In the genomic region with DNA sequence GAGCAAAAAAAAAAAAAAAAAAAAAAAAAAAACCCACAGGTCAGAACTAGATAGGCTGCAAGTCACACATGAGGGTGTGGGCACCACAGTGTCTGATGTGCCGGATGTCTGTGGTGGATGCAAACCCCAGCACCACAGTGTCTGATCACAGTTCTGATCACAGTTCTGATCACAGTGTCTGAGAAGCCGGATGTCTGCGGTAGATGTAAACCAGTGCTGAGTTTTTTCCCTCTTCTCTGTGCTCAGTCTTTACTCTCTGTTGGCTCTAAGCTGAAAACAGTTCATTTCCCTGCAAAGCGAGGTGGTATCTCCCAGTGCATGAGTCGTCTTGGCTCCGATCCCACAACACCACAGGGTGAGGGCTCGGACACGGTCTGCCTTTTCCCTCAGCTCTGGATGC, we compare ENCODE assay signal across 17 mouse cellular contexts. TPM values are rescaled to one million over a fixed set of nuclear protein-coding genes. Genes with fewer than 3 reads are reported as not detected.
A peak's percentile ranks its signal among the peaks of the same experiment; 100 is the strongest.
DNase-seq lines count a peak whose midpoint lies in the region; ATAC-seq and TF ChIP-seq lines count a peak whose summit lies in the region.
"Not testable (repeated sequence)": the region's sequence is repeated elsewhere in the genome, so short reads cannot be mapped to it uniquely, and the experiment has no call there.
"Had no signal": no experiment of that assay in that cellular context is flagged by ENCODE, and none has a peak within 500 bp of the region (broad histone marks: within the 10 kb centered on the region; RNA-seq: fewer than 3 reads in every experiment).

No protein-coding gene starts in this region.

- WGBS in heart, embryonic 11.5 days (ENCODE audit: insufficient replicate concordance): 52% methylated on average over 8 of the region's 8 CpGs
- 81% methylated on average over 8 of the region's 8 CpGs for WGBS in midbrain, embryonic 11.5 days
- 43% methylated on average over 8 of the region's 8 CpGs for WGBS in spleen, adult 2 months

- not testable (repeated sequence) for H3K4me1 ChIP-seq in heart, embryonic 11.5 days (ENCODE audit: control insufficient read depth, insufficient read depth, low read length); midbrain, embryonic 11.5 days (ENCODE audit: control insufficient read depth, insufficient read depth, low read length); spleen, adult 2 months (ENCODE audit: control insufficient read depth, insufficient read depth, insufficient read length)

- not testable (repeated sequence) for H3K4me2 ChIP-seq in heart, embryonic 11.5 days; midbrain, embryonic 11.5 days

- H3K36me3 ChIP-seq in heart, embryonic 11.5 days (ENCODE audit: control insufficient read depth, insufficient read depth, low read length); midbrain, embryonic 11.5 days (ENCODE audit: control insufficient read depth, insufficient read depth, low read length); spleen, adult 2 months (ENCODE audit: control insufficient read depth, insufficient read depth, low read length): not testable (repeated sequence)

- TF ChIP-seq CTCF in spleen, adult 2 months (IDR thresholded peaks at IDR 0.05; ENCODE audit: extremely low read depth, insufficient read depth, insufficient read length, insufficient replicate concordance): not testable (repeated sequence)

- DNase-seq in 416B (ENCODE audit: low read depth) (peak; percentile 97), NIH3T3 (ENCODE audit: low read depth) (peak; percentile 94)
- DNase-seq in cerebellum, postnatal 10 days: peak; percentile 85 to 87
- peak; percentile 47 for DNase-seq in midbrain, embryonic 11.5 days (ENCODE audit: low spot score, missing footprints)
- peak; percentile 24 to 56 for DNase-seq in spleen, adult 2 months (ENCODE audit: low read depth in 1 of 2, low spot score in 2 of 2)
- peak; percentile 53 to 61 for DNase-seq in thymus, postnatal 36 days

- TF ChIP-seq POLR2A in spleen, adult 2 months (IDR thresholded peaks at IDR 0.05; ENCODE audit: low read depth, low read length): not testable (repeated sequence)

- ATAC-seq in heart, embryonic 11.5 days (replicated peaks; ENCODE audit: insufficient number of reproducible peaks, low FRiP score, low TSS enrichment): peak; percentile 35; the same call in 1 of the 2 replicates
- ATAC-seq in inflammation-experienced regulatory T-cells, adult 6 months: peak; percentile 99
- ATAC-seq in midbrain, embryonic 11.5 days (ENCODE audit: low FRiP score): not testable (repeated sequence)

- H3K9ac ChIP-seq in heart, embryonic 11.5 days (ENCODE audit: low read depth, low read length); midbrain, embryonic 11.5 days (ENCODE audit: low read length): not testable (repeated sequence)

- H3K9me3 ChIP-seq in heart, embryonic 11.5 days (replicated peaks; ENCODE audit: control insufficient read depth, low read length); midbrain, embryonic 11.5 days (ENCODE audit: control insufficient read depth, low read length): not testable (repeated sequence)

- H3K4me3 ChIP-seq in heart, embryonic 11.5 days (ENCODE audit: low read depth, low read length); midbrain, embryonic 11.5 days (ENCODE audit: low read depth, low read length); spleen, adult 2 months (ENCODE audit: extremely low read depth, insufficient read depth, insufficient read length): not testable (repeated sequence)

- H3K27ac ChIP-seq in heart, embryonic 11.5 days (ENCODE audit: low read depth, low read length); midbrain, embryonic 11.5 days (ENCODE audit: low read depth, low read length); spleen, adult 2 months (ENCODE audit: insufficient read depth, low read length): not testable (repeated sequence)

- not testable (repeated sequence) for H3K27me3 ChIP-seq in heart, embryonic 11.5 days (ENCODE audit: control insufficient read depth, insufficient read depth, low read length); midbrain, embryonic 11.5 days (ENCODE audit: control insufficient read depth, insufficient read depth, low read length); spleen, adult 2 months (ENCODE audit: control insufficient read depth, insufficient read depth, low read length)

RNA-seq across cellular contexts. Expression of a gene that starts 4.5 kb away (rescaled TPM):
- polyA plus RNA-seq in heart, embryonic 11.5 days (2014; fragmentation: Nextera tagmentation; extraction: Ambion mirVana): 0.11 and 0.52 TPM in 2 replicates
- 10 to 100 TPM in 2 of 3 experiments, 1 to 10 TPM in 1; 8.5 to 51.6 (median 42.3) TPM for polyA plus RNA-seq in inflammation-experienced regulatory T-cells, adult 6 months (2017; shearing (Covaris generic))
- not detected in 2 replicates for polyA plus RNA-seq in midbrain, embryonic 11.5 days (2014; fragmentation: Nextera tagmentation; extraction: Ambion mirVana)
- polyA plus RNA-seq in spleen, adult 2 months (2012; rRNA removed): 1.4 and 2.7 TPM in 2 replicates
- polyA plus RNA-seq: embryonic facial prominence, embryonic 11.5 days; erythroblast, embryonic 14.5 days; forebrain, embryonic 14.5 days; hindbrain, embryonic 11.5 days; kidney, embryonic 14.5 days; limb, embryonic 13.5 days; midbrain, embryonic 10.5 days had no signal

RNA-seq across cellular contexts. Expression of a gene that starts 23.4 kb away (rescaled TPM):
- 0.67 and 0.89 TPM in 2 replicates for polyA plus RNA-seq in heart, embryonic 11.5 days (2014; fragmentation: Nextera tagmentation; extraction: Ambion mirVana)
- 1 to 10 TPM in 1 of 3 experiments, not detected in 2; 1.2 TPM for polyA plus RNA-seq in inflammation-experienced regulatory T-cells, adult 6 months (2017; shearing (Covaris generic))
- polyA plus RNA-seq in midbrain, embryonic 11.5 days (2014; fragmentation: Nextera tagmentation; extraction: Ambion mirVana): 0.11 and 0.34 TPM in 2 replicates
- polyA plus RNA-seq in spleen, adult 2 months (2012; rRNA removed): 4.3 and 5.9 TPM in 2 replicates
- polyA plus RNA-seq: kidney, embryonic 14.5 days; limb, embryonic 13.5 days had no signal

RNA-seq across cellular contexts. Expression of a gene that starts 34.7 kb away (rescaled TPM):
- polyA plus RNA-seq in heart, embryonic 11.5 days (2014; fragmentation: Nextera tagmentation; extraction: Ambion mirVana): 0.13 TPM in 1 of 2 replicates, not detected in the other
- polyA plus RNA-seq in inflammation-experienced regulatory T-cells, adult 6 months (2017; shearing (Covaris generic)): 100 to 1,000 TPM in 1 of 3 experiments, 10 to 100 TPM in 2; 64.9 to 108 (median 93.0) TPM
- not detected in 2 replicates for polyA plus RNA-seq in midbrain, embryonic 11.5 days (2014; fragmentation: Nextera tagmentation; extraction: Ambion mirVana)
- 9.8 and 10.6 TPM in 2 replicates for polyA plus RNA-seq in spleen, adult 2 months (2012; rRNA removed)
- polyA plus RNA-seq: C2C12; embryonic facial prominence, embryonic 11.5 days; erythroblast, embryonic 14.5 days; forebrain, embryonic 14.5 days; heart, embryonic 12.5 days; hindbrain, embryonic 11.5 days; kidney, embryonic 14.5 days; limb, embryonic 13.5 days; midbrain, embryonic 10.5 days had no signal

Comparison
In these comparisons a context has a peak if more than half of its experiments do, and no peak if none do; other contexts are left out.
1. DNase-seq: peak in every context shown above with its lines; median percentile 97 in 416B; 94 in NIH3T3; 86 in cerebellum, postnatal 10 days; 57 in thymus, postnatal 36 days; 47 in midbrain, embryonic 11.5 days; 40 in spleen, adult 2 months.